Mouse (Mus musculus): ENCODE measurements at regions not wholly inside any gene's neighbourhood (a gene's known extent, or its start where the extent isn't known, plus 50 kb on each side); places are given as distances from the start of the nearest gene placed in this dataset.

DNA sequence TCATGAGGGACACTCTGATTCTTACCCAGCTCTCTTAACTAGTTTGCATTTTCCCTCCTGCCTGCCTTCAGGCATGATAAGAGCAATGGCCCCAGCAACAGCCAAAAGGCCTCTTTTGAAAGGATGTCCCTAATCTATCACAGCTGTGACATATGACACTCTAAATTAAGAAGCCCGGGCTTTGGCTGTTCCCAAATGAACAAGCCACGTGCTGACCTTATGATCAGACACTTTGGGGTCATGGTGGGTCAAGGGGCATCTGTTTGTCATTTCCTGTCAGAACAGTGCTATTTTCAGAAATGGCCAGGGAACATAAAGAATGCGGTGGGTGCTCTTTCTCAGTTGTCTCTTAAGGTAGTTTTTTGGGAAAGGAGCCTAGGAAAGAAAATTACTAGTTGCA lies 463.5 kb downstream of the Slc4a3 start:
- DNase-seq (ENCODE audit: low spot score), result no peak

DNA sequence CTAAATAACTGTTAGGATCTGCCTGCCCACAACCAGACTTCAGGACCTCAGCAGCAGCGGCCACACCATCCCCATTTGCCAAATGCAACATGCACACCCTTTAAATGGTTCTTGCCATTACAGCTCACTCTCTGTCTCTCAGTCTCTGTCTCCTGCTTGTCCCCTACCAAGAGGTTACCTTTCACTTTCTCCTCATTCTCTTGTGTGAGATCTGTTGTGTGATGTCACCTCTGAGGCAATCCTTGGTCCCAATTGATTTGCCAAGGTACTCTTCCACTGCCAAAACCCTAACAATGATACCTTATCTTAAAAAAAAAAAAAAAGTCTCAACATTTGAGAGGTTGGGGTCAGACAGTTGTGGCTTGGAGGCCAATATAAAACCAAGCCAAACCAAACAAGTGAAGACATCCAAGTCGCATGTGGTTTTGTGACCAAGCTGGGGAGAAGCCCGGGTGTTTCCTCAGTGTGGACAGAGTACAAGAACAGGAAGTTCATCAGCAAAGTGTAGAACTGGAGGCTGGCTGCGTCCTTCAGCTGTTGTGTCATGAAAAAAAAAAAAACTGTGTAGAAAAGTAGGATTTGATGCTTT lies 464.2 kb downstream of the Slc4a3 start:
- DNase-seq (ENCODE audit: low spot score), result no peak

DNA sequence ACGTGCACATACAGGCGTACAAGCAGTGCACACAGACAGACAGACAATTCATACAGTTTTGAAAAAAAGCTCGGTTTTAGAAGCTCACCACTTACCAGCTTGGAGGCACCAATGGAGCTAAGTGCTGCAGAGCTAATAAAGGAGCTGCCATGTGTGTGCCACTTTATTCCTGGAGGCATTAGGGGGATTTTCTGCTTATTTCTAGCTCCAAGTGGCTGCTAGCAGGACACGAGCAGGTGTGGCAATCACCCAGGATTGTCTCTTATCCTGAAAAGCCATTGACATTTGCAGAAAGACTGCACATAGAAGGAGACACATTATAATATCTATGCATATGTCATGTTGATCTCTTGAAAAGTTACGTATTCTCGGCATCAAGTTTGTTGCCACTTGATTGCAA lies 472.5 kb downstream of the Slc4a3 start:
- DNase-seq (ENCODE audit: low spot score), result no peak

DNA sequence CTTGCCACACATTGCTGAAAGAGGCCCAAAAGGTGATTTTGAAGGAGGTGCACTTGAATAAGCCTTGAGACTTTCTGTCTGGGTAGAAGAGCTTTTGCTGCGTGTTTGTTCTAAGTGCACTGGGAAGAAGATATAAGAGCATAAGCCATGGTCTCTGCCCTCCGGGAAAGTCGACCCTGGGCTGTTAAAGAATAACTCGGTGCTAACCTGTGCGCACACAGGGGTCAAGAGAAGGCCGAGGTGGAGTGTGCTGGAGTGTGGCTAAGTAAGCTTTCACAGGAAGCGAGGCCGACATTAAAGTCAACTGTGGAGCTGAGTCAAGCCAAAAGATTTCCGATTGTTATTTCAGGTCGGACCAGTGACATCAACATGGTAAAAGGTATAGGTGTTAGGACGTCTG lies 473.0 kb downstream of the Slc4a3 start:
- DNase-seq (ENCODE audit: low spot score), result no peak

DNA sequence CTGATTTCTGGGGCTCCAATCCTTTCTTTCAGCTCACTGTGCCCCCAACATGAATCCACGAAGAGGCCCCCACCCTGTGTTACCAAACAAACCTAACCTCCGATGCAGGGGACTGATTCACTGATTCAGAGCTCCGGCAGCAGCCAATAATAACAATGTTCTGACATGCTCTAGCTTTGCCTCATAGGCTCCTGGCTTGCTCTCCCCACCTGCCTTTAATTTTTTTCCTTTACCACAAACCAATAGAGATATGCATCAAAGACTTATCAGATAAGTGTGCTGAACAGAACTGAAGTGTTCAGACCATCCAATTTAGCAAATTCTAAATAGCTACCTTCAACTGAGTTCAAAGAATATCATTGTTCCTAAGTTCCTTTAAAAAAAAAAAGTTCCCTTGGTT lies 478.6 kb downstream of the Slc4a3 start:
- no peak for DNase-seq (ENCODE audit: low spot score)

DNA sequence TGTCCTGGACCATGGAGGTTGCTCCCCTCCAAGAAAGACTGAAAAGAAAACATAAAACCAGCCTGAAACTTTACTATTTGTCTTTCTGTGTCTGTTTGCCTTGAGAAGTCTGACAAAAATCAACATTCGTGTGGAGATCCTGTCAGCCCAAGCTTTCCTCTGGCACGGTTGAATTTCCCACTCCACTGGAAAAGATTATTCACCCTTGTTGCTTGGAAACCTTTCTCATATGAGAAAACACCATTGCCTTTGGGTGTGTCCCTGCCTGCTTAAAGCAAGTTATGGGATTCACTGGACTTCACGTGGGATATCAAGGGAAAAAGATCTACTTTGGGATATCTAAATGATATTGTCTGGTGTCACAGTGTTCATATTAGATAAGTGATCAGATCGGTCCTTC lies 479.3 kb downstream of the Slc4a3 start:
- DNase-seq (ENCODE audit: low spot score), result no peak

DNA sequence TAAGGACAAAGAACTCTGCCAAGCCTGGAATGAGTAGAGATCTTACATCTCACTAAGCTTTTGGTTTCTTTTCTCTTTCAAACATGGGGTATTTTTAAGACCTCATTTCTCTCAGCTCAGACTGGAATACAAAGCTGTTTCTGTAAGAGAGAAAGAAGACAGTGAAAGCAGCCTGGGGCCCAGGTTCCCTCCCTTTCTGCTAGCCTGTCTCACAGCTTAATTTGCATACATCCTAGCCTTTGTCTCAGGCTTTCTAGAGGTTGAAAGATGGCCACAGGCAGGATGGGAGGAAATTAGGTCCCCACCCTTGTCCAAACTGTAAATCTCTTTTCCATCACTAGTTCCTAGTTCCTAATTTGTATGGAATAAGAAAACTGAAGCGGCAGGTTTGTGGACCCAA lies 483.0 kb downstream of the Slc4a3 start:
- no peak for DNase-seq (ENCODE audit: low spot score)

DNA sequence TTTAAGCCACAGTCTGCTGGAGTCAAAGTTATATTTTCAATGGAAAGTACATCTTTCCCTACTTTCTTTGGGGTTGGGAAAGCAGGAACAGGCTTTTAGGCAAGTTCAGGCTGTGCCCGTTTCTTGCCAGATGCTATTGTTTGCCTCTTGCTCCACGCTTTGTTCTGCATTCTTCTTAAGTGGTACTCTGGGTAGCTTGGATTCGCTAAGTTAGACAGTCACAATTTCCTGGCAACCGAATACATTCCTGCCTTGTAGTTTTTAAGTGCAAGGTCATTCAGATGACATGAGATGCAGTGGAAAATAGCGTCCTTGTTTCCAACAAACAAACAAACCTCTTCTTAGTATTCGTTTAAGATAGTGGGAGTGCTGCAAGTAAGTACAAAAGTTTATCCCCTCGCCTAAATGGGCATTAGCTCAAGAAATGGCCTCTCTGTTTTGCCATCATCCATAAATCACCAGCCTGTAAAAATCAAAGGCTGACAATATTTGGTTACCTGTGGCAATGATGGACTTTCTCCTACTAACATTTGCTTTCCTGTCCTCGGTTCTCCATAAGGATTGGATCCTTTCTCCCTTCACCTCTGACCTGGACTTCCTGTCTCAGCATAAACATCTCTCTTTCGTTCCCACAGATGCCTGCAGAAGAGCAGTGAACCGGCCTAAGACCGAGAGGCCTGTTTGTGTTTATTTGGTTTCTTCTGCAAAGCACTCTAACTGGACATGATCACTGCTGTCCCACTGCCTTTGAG lies 485.3 kb downstream of the Slc4a3 start:
- DNase-seq (ENCODE audit: low spot score), result no peak

DNA sequence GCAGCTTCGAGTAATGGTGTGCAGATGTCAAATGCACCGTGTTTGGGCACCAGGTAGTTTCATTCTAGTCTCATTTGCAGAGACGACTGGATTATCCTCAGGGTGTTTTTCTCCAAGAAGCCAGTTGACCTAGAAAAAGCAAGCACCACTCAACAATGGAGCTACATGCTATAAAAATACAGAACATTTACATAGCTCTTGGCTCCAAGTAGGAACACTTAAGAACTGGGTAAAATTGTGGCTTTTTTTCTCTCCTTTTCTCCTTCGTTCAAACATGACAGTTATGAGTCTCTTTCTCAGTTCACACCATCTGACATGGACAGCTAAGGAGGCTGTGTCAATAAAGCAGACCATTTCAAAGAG lies 485.8 kb downstream of the Slc4a3 start:
- DNase-seq (ENCODE audit: low spot score), result no peak

DNA sequence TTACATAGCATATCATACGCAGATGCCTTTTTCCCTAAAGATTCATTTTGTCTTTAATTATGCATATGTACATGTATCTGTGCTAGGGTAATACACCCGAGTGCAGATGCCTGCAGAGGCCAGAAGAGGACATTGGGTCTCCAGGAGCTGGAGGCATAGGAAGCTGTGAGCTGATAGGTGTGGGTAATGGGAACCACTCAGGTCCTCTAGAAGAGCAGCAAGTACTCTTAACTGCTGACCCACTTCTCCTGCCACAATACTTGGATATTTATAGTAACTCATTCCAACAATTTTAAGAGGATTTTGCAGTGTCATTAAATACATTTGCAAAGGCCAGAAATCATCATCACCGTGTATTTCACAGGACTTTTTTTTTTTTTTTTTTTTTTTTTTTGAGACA lies 486.6 kb downstream of the Slc4a3 start:
- DNase-seq (ENCODE audit: low spot score), result no peak

DNA sequence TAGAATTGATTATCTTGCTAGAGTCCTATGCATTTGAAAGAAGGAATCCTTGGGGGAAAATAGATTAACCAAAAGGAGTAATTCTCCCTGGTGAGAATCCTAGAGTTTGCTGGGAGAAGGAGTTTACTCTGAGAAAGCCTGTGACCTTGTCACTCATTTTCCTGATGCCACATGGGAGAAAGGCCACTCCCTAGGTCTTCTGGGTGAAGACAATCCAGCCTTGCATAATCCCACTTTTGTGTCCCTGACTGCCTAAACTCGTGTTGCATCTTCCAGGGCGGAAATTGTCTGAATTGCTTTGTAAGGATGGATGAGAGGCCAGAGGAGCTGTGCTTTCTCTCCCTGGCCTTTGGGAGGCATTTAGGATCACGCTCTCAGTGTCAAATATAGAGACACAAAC lies 490.2 kb downstream of the Slc4a3 start:
- DNase-seq (ENCODE audit: low spot score), result no peak

DNA sequence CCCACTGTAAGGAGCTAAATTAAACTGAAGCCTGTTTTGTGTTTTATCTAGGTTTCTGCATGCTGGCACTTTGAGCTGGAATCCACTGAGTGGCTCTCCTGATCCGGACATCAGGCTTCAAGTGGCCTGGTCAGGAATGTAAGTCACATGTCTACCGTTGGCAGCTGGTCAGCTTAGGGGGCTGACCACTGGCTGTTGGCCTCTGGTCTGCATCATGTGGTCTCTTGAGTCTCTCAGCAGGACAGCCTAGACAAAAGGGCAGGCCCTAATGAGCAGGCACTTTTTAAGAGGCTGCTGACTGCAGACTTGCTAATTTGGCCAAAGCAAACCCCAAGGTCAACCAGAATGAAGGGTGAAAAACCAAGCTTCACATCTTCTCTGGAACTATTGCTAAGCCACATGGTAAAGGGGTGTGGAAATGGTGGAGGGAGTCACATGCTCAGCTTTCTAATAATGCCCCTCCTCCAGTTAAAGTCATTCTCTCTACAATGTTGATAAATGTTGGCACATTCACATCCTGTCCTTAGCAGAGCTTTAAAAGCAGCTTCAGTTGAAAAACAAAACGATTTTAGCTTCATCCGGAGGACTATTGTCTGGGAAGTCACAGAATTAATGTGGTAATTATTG lies 493.1 kb downstream of the Slc4a3 start:
- DNase-seq (ENCODE audit: low spot score), result peak; percentile 13

DNA sequence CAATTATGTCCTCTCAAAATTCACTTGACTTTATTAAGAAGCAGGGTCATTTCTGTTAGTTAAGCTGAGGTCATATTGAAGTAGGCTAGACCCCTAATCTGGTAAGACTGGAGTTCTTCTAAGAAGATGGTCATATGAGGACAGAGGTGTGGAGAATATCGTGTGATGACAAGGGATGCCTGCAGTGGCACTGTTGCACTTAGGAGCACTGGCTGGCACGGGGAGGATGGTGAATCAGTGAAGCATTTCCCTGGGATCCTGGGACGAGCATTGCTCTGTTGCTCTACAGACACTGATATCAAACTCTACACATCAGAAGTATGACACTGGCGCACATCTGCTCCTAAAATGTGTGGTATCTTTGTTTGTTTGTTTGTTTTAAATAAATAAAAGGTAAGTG lies 493.6 kb downstream of the Slc4a3 start:
- no peak for DNase-seq (ENCODE audit: low spot score)

DNA sequence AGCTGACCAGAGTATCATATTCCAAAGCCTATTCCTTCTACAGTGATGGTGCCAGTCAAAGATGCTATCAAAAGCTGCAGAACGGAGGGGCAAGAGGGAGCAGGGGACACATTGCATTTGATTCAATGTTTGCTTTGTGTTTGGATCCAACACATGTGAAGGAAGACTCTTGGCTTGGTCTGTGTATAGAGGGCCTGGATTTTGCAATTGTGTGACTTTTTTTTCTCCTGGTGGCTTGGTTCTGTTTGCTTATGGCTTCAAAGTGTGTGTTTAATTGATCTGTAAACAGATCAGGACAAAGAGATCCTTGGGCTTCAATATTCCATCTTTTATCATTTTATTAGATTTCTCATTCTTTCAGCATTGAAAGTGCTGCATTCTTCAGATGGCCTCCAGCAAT lies 504.2 kb downstream of the Slc4a3 start:
- no peak for DNase-seq (ENCODE audit: low spot score)

DNA sequence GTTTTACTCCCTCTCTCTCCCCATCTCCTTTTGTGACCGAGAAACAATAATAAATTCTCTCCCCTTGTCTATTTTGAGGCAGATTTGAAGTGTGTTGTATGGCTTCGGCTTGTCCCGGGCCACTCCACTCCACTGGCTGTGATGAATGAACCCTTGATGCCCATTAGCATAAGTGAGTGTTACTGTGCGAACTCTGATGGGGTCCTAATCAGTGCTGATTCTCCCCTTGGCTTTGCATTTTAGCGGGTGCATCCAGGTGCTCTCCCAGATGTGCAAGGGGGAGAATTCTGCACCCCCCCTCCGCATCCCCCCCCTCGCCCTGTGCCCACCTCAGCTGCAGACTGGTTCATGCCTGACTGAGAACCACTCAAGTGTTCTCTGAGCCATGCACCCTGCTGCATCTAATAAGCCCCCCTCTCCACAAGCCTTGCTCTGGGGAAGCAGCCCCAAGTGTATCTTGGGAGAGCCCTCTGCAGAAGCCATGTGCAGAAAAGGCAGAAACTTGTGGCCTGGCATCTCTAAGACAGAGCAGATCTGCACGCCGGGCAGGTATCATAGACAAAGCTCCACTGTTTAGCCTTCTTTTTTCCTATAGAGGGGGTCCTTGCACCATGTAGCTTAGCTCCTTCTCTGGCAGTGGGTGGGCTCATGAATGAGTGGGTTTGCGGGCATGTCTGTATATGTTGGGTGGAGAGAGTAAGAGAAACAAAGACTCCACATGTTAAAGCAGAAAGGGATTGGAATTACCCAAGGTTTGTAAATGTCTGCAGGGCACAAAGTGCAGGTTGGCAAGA lies 507.5 kb downstream of the Slc4a3 start:
- no peak for DNase-seq (ENCODE audit: low spot score)

DNA sequence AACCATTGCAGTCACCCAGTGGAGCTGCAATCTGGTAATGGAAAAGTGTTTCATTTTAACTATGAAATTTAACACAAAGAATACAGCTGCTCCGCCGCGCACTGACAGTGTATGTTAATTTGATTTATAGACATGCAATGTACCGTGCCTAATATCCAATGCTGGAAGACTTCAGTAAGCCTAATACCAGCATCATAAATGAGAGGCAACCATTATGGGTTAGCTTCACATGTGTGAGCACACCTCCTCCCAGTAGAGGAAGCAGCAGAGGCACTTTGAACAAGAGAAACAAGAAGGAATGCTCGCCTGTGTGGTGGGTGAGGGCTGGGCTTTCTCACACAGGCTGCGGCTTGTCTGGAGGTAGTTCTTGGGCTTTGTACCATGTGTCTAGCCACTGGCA lies 519.7 kb downstream of the Slc4a3 start:
- no peak for DNase-seq (ENCODE audit: low spot score)

DNA sequence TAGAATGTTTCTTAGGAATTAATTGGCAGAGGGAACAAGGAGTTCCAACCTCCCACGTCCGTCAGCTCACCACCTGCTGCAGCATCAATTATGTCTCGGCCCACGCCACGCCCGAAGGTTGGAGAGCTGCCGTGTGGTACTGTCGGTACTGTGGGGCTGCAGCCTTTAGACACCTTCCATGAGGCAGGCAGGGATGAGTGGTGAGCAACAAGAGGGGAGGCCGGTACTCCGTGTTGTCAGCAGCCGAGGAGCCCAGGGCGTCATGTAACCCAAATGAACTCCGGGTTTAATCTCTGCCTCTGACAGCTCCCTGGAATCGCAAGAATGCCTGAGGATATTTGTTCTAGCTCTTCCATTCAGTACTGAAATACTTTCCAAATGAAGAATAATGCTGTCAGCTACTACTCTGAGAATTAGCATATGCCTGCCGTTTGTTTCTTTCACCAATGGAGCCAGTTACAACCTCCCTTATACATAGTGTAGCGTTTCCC lies 524.8 kb downstream of the Slc4a3 start:
- peak; percentile 21 for DNase-seq (ENCODE audit: low spot score)

DNA sequence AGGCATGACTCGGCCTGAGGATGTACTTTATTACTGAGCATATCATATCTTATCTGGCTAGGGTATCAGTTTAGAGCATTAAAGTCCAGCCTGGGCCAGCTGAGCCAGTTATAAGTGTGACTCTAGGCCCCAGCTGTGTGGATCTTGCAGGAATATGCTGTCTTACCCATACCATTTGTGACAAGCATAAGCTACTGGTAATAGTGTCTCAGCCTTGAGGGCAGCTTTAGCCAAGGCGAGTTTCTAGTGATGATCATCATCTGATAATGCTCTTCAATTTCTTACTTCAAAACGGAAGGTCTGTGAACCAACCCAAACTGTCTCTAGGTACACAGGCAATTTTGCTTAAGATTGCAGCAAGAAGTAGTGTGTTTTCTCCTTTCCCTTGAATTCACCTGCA lies 529.1 kb downstream of the Slc4a3 start:
- DNase-seq (ENCODE audit: low spot score), result no peak

DNA sequence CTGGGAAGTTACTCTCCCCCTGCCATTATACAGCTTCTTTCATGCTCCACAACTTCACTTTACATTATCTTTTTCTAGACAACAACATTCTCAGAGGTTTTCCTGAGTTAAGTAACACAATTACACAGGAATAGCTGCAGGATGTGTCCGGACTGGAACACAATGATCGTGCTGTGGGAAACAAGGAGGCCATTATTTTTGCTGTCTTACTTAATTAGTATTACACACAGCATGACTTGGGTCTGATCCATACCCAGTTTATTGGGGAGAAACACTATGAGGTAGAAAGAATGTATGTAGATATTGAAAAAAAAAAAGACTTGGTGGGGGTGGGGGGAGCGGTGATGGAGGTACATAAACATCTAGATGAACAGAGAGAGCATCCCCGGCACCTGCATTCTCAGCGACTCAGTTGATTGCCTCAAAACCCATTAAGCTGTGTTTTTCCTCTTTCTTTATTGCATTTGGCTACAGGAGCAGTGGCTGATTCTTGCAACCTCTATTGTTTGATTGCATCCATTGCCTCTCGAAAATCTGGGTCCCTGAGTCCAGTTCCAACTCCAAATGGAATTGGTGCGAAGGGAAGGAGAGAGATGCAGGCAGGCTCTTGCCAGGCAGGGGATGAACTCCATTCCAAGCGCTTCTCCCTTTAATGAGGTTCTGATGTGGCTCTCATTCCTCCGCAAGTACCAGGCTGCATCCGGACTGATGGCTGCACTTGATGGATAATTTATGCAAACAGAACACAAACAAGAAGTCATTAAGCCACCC lies 529.8 kb downstream of the Slc4a3 start:
- DNase-seq (ENCODE audit: low spot score), result no peak

DNA sequence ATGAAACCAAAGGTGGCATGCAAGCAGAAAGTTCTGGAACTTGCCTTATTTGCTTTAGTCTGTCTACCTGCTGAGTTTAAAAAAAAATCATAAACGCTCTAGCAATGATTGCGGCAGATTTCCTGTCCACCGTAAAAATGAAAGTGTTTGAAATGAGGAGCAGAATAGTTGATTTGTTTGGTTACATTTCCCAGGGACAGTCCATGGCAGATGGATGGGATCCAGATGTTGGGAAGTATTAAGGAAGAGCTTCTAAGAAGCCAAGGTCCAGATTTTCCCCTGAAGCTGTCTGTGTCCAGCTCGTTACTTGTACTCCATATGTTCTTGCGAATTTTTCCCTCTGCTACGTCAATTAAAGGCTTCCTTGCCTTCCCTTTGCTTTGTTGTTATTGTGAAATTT lies 534.2 kb downstream of the Slc4a3 start:
- no peak for DNase-seq (ENCODE audit: low spot score)

DNA sequence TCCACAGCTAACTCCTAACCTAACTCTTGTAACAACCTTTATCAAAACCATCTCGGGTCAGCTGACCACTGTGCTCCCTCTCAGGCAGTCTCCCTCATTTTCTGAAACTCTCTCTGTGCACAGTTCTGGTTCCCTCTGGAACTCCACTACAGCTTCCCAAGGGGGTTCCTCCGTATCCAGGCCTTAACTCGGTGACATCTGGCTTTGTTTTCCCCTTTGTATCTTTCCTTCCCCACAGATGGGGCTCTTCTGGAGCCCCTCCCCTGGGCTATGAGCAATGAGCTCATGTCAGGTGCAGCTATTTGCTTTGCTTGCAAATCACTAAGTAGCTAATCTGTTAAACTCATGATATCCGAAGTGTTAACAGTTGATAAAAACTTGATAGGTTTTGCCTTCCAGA lies 535.6 kb downstream of the Slc4a3 start:
- DNase-seq (ENCODE audit: low spot score), result no peak

Measured in testis, postnatal 14 days (tissue).